Mouse (Mus musculus): ENCODE data around the gene Ift88. TPM values are rescaled to one million over a fixed set of nuclear protein-coding genes. Genes with fewer than 3 reads are reported as not detected.

Gene Ift88
- polyA plus RNA-seq (2012; rRNA removed) (1.1 and 1.6 TPM in 2 replicates), polyA plus RNA-seq (2014; fragmentation: Nextera tagmentation; extraction: Ambion mirVana) (1.6 and 1.8 TPM in 2 replicates)

DNA sequence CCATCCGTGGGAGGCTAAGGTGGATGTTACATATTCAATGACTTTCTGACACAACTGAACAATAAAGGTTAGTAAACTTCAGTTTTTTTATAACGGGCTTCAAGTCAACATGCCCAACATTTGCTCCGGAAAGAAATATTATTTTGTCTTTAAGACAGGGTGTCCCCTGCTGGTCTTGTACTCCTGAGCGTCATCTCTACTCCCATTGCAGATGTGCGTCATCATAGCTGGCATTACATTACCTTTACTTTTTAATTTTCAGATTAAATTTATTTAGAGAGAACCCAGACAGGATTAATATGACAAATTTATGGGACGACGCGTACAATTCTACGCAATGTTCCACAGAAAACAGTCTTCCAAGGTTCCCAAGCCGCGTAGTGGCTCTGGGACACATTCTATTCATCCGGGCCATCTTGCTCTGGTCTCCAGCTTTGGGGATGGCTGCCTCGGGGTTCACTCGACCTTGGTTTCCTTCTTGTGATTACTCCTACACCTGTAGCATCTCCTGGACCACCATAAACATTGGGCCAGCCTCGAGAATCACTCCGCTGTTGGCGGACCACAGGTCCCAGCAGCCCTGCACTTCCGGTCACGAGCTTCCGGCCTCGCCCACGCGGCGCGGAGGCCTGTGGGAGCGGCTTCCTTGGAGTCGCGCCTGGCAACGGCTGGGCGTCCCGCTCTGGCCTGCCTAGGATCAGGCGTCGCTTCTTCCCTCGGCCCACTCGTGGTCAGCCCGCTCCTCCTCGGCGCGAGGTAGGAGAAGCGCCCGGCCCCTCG lies at the start of gene Ift88:
Gene Ift88 (plus strand): TSS at position 631 of the 780 bp plus-strand sequence.
- H3K4me3 ChIP-seq (ENCODE audit: insufficient read depth in 1 of 2, low read depth in 2 of 2, low read length in 2 of 2): peak within 1 kb of the TSS; percentile 66 to 75
- no peak within 1 kb of the TSS for H3K27ac ChIP-seq
- peak within 1 kb of the TSS; percentile 46 for H3K9ac ChIP-seq (replicated peaks)
- H3K9me3 ChIP-seq (ENCODE audit: control insufficient read depth, low read length): no peaks in the 10 kb centered on the region
- H3K27me3 ChIP-seq (ENCODE audit: control insufficient read depth, insufficient read depth, low read length): no peaks in the 10 kb centered on the region
- DNase-seq (ENCODE audit: low read depth in 3 of 3, low spot score in 3 of 3) (peak; percentile 66 to 70 (median 70)), ATAC-seq (ENCODE audit: insufficient read depth) (peak; percentile 98)
- WGBS (ENCODE audit: insufficient replicate concordance): 3% methylated on average over 42 of the region's 42 CpGs
- no peak for TF ChIP-seq CTCF (IDR thresholded peaks at IDR 0.05; ENCODE audit: low read depth)
- no peak for TF ChIP-seq EP300 (IDR thresholded peaks at IDR 0.05; ENCODE audit: low read depth)
- peak within 1 kb of the TSS; percentile 87 for H3K4me2 ChIP-seq (ENCODE audit: low read depth)
- no peaks in the 10 kb centered on the region for H3K36me3 ChIP-seq (replicated peaks; ENCODE audit: control insufficient read depth, insufficient read depth, low read depth)
- peaks cover 2 to 4% of the 10 kb centered on the region in 2 experiments; a peak in 2 of 4 replicates for H3K4me1 ChIP-seq (replicated peaks; ENCODE audit: control insufficient read depth in 2 of 2, insufficient read depth in 2 of 2, low read length in 1 of 2)

DNA sequence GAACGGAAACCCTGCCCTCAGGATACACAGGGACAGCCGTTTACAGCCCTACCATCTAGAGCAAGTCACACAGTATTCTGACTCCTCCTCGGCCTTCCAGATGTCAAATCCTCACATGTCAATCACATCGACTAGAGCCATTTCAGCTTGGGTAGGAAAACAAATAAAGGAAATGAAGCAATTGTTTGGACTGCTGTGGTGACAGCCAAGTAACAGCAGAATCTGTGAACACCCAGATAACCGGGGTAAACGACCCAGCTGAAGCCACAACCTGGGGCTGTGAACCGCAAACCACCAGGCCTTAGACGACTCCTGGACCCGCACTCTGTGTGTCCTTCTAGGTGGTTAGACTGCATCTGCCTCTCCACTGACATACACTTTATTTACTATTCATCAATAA lies 48.7 kb upstream of the Ift88 start:
- no peaks in the 10 kb centered on the region for H3K9me3 ChIP-seq (ENCODE audit: control insufficient read depth, low read length)
- no peak for ATAC-seq (ENCODE audit: insufficient read depth)

DNA sequence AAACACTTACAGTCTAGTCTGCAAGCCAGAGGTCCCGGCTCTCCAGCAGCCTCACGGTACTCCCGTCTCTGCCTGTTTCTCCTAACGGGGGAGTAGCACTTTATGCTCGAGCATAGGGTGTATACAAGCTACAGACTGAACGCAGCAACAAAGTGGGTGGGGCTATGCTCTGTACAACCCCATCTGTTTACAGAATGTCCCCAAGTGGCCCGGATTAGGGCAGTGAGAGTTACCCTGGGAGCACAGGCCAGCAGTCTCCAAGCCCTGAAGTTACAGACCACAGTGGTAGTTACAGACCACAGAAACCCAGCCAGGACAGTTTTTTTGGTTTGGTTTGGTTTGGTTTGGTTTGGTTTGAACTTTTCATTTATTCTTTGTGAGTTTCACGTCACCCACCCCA lies 47.8 kb upstream of the Ift88 start:
- no peak overlapping the region for H3K4me3 ChIP-seq (ENCODE audit: insufficient read depth in 1 of 2, low read depth in 2 of 2, low read length in 2 of 2)
- ATAC-seq (ENCODE audit: insufficient read depth): no peak
- WGBS (ENCODE audit: insufficient replicate concordance): 71% methylated on average over 8 of the region's 8 CpGs
- no peaks in the 10 kb centered on the region for H3K27me3 ChIP-seq (ENCODE audit: control insufficient read depth, insufficient read depth, low read length)
- peaks cover 0 to 2% of the 10 kb centered on the region in 2 experiments; a peak in 1 of 4 replicates for H3K4me1 ChIP-seq (replicated peaks; ENCODE audit: control insufficient read depth in 2 of 2, insufficient read depth in 2 of 2, low read length in 1 of 2)
- no peak for DNase-seq (ENCODE audit: low read depth in 3 of 3, low spot score in 3 of 3)
- TF ChIP-seq EP300 (IDR thresholded peaks at IDR 0.05; ENCODE audit: low read depth) (no peak), CTCF (IDR thresholded peaks at IDR 0.05; ENCODE audit: low read depth) (no peak)
- H3K27ac ChIP-seq: no peak overlapping the region
- H3K36me3 ChIP-seq (replicated peaks; ENCODE audit: control insufficient read depth, insufficient read depth, low read depth): no peaks in the 10 kb centered on the region
- H3K9ac ChIP-seq (replicated peaks): no peak overlapping the region
- H3K9me3 ChIP-seq (ENCODE audit: control insufficient read depth, low read length): no peaks in the 10 kb centered on the region
- H3K4me2 ChIP-seq (ENCODE audit: low read depth): no peak overlapping the region

More for the DNA sequence above, 48.7 kb upstream of the Ift88 start:
- H3K4me1 ChIP-seq (replicated peaks; ENCODE audit: control insufficient read depth in 2 of 2, insufficient read depth in 2 of 2, low read length in 1 of 2): peaks cover 0 to 2% of the 10 kb centered on the region in 2 experiments; a peak in 1 of 4 replicates
- H3K4me3 ChIP-seq (ENCODE audit: insufficient read depth in 1 of 2, low read depth in 2 of 2, low read length in 2 of 2): no peak overlapping the region
- no peak overlapping the region for H3K27ac ChIP-seq
- no peak overlapping the region for H3K9ac ChIP-seq (replicated peaks)
- H3K36me3 ChIP-seq (replicated peaks; ENCODE audit: control insufficient read depth, insufficient read depth, low read depth): no peaks in the 10 kb centered on the region
- 27% methylated on average over 9 of the region's 9 CpGs for WGBS (ENCODE audit: insufficient replicate concordance)
- no peaks in the 10 kb centered on the region for H3K27me3 ChIP-seq (ENCODE audit: control insufficient read depth, insufficient read depth, low read length)
- DNase-seq (ENCODE audit: low read depth in 3 of 3, low spot score in 3 of 3): no peak
- no peak for TF ChIP-seq EP300 (IDR thresholded peaks at IDR 0.05; ENCODE audit: low read depth)
- no peak for TF ChIP-seq CTCF (IDR thresholded peaks at IDR 0.05; ENCODE audit: low read depth)
- H3K4me2 ChIP-seq (ENCODE audit: low read depth): no peak overlapping the region

DNA sequence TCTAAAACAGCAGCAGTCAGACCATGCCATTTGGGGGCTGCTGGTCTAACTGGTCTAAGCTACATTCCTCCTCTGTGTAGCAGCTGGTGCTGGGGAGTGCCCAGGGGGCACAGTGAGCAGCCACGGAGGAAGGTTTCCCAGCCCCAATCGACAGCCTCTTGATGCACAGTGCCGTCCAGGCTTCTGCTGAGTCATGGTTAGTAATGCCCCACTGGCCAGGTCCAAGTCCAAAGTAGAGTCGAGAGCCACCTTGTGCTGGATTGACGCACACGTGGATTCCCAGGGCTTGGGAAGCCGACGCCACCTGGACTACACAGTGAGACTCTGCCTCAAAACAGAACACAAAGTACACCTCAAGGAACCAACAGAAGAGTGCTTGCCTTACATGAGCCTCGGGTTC lies 46.9 kb upstream of the Ift88 start:
- Histone ChIP-seq H3K4me2 (ENCODE audit: low read depth) (no peak overlapping the region), H3K9ac (replicated peaks) (no peak overlapping the region), H3K4me1 (replicated peaks; ENCODE audit: control insufficient read depth in 2 of 2, insufficient read depth in 2 of 2, low read length in 1 of 2) (peaks cover 0 to 2% of the 10 kb centered on the region in 2 experiments; a peak in 1 of 4 replicates), H3K36me3 (replicated peaks; ENCODE audit: control insufficient read depth, insufficient read depth, low read depth) (no peaks in the 10 kb centered on the region), H3K4me3 (ENCODE audit: insufficient read depth in 1 of 2, low read depth in 2 of 2, low read length in 2 of 2) (no peak overlapping the region), H3K27ac (no peak overlapping the region), H3K9me3 (ENCODE audit: control insufficient read depth, low read length) (no peaks in the 10 kb centered on the region), H3K27me3 (ENCODE audit: control insufficient read depth, insufficient read depth, low read length) (no peaks in the 10 kb centered on the region)
- TF ChIP-seq CTCF (IDR thresholded peaks at IDR 0.05; ENCODE audit: low read depth) (no peak), EP300 (IDR thresholded peaks at IDR 0.05; ENCODE audit: low read depth) (no peak)
- DNase-seq (ENCODE audit: low read depth in 3 of 3, low spot score in 3 of 3) (no peak), ATAC-seq (ENCODE audit: insufficient read depth) (no peak)
- WGBS (ENCODE audit: insufficient replicate concordance): 70% methylated on average over 9 of the region's 9 CpGs

DNA sequence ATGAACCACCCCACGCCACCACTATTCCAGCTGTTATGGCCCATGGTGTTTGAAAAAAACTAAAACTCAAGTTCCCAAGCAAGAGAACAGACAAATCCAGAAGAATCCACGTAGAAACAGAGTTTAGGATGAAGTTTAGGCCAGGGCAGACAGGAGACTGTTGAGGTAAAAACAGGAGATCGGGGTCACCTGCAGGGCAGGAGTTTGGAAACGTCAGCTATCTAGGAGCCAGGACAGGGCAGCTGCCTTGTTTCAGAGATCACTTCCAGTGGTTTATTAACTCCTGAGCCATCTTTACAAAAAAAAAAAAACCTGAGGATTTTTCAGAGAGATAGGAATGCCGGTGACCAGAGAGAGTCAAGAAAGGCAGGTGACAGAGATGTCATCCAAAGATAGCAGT lies 46.3 kb upstream of the Ift88 start:
- Histone ChIP-seq H3K27ac (no peak overlapping the region), H3K4me1 (replicated peaks; ENCODE audit: control insufficient read depth in 2 of 2, insufficient read depth in 2 of 2, low read length in 1 of 2) (peaks cover 0 to 2% of the 10 kb centered on the region in 2 experiments; a peak in 1 of 4 replicates), H3K9me3 (ENCODE audit: control insufficient read depth, low read length) (no peaks in the 10 kb centered on the region), H3K27me3 (ENCODE audit: control insufficient read depth, insufficient read depth, low read length) (no peaks in the 10 kb centered on the region), H3K36me3 (replicated peaks; ENCODE audit: control insufficient read depth, insufficient read depth, low read depth) (no peaks in the 10 kb centered on the region), H3K9ac (replicated peaks) (no peak overlapping the region), H3K4me2 (ENCODE audit: low read depth) (no peak overlapping the region), H3K4me3 (ENCODE audit: insufficient read depth in 1 of 2, low read depth in 2 of 2, low read length in 2 of 2) (no peak overlapping the region)
- TF ChIP-seq EP300 (IDR thresholded peaks at IDR 0.05; ENCODE audit: low read depth): no peak
- no peak for DNase-seq (ENCODE audit: low read depth in 3 of 3, low spot score in 3 of 3)
- ATAC-seq (ENCODE audit: insufficient read depth): no peak
- WGBS (ENCODE audit: insufficient replicate concordance): 71% methylated on average over 5 of the region's 5 CpGs
